Comparison of ENCODE assay signal across 14 mouse cellular contexts in the genomic region with DNA sequence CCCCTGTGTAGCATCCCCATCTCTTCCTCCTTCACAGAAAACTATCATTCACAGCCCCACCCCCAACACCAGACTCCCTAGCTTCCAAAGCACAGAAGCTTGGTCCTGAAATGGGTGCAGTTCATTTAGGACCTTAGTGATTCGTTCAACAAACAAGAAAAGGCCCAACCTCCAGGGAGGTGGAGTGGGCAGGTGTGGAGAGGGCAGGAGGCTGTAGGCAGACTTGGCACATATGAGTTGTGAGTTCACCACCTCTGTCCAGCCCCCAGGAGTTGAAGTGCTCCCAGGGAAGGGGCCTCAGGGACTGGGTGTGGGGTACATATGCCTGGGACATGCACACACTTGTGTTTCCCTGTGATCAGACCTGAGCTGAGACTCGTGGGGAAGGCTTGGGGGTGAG. TPM values are rescaled to one million over a fixed set of nuclear protein-coding genes. Genes with fewer than 3 reads are reported as not detected.
DNase-seq lines count a peak whose midpoint lies in the region; ATAC-seq and TF ChIP-seq lines count a peak whose summit lies in the region.
"Had no signal": no experiment of that assay in that cellular context is flagged by ENCODE, and none has a peak within 500 bp of the region (broad histone marks: within the 10 kb centered on the region; RNA-seq: fewer than 3 reads in every experiment).

No protein-coding gene starts in this region.

- no peak overlapping the region for H3K9ac ChIP-seq in midbrain, embryonic 13.5 days (replicated peaks)
- no peak overlapping the region for H3K9ac ChIP-seq in midbrain, embryonic 11.5 days (ENCODE audit: low read length)
- no peak overlapping the region for H3K9ac ChIP-seq in liver, postnatal 0 days (replicated peaks)
- H3K9ac ChIP-seq: forebrain, postnatal 0 days; hindbrain, embryonic 13.5 days; midbrain, embryonic 15.5 days had no signal

- DNase-seq in midbrain, embryonic 11.5 days (ENCODE audit: low spot score, missing footprints): no peak
- no peak for DNase-seq in liver, postnatal 0 days
- DNase-seq in lung, postnatal 4 days: peak; percentile 37 to 70
- no peak for DNase-seq in urinary bladder, postnatal 36 days (ENCODE audit: low spot score in 2 of 2)
- DNase-seq: cerebellum, adult 9-10 months; forebrain, postnatal 0 days; thymus, adult 2 months had no signal

- H3K4me1 ChIP-seq in midbrain, embryonic 13.5 days (replicated peaks): no peaks in the 10 kb centered on the region
- no peaks in the 10 kb centered on the region for H3K4me1 ChIP-seq in midbrain, embryonic 11.5 days (ENCODE audit: control insufficient read depth, insufficient read depth, low read length)
- peaks cover 20% of the 10 kb centered on the region; the same call in 1 of the 2 replicates for H3K4me1 ChIP-seq in liver, postnatal 0 days (ENCODE audit: insufficient read depth)
- H3K4me1 ChIP-seq: hindbrain, embryonic 13.5 days; midbrain, embryonic 15.5 days had no signal

- H3K36me3 ChIP-seq in midbrain, embryonic 13.5 days: no peaks in the 10 kb centered on the region
- no peaks in the 10 kb centered on the region for H3K36me3 ChIP-seq in midbrain, embryonic 11.5 days (ENCODE audit: control insufficient read depth, insufficient read depth, low read length)
- no peaks in the 10 kb centered on the region for H3K36me3 ChIP-seq in liver, postnatal 0 days (replicated peaks; ENCODE audit: insufficient read depth, low read length)
- H3K36me3 ChIP-seq: hindbrain, embryonic 13.5 days; midbrain, embryonic 15.5 days had no signal

- H3K9me3 ChIP-seq in midbrain, embryonic 13.5 days: no peaks in the 10 kb centered on the region
- no peaks in the 10 kb centered on the region for H3K9me3 ChIP-seq in midbrain, embryonic 11.5 days (ENCODE audit: control insufficient read depth, low read length)
- H3K9me3 ChIP-seq in liver, postnatal 0 days (ENCODE audit: low read length): no peaks in the 10 kb centered on the region
- H3K9me3 ChIP-seq: hindbrain, embryonic 13.5 days; midbrain, embryonic 15.5 days had no signal

- no peak overlapping the region for H3K27ac ChIP-seq in midbrain, embryonic 13.5 days
- no peak overlapping the region for H3K27ac ChIP-seq in midbrain, embryonic 11.5 days (ENCODE audit: low read depth, low read length)
- peak overlapping the region; percentile 80 for H3K27ac ChIP-seq in liver, postnatal 0 days (ENCODE audit: low read depth)
- H3K27ac ChIP-seq: hindbrain, embryonic 13.5 days; macrophage; midbrain, embryonic 15.5 days had no signal

- H3K4me3 ChIP-seq in midbrain, embryonic 13.5 days (replicated peaks): no peak overlapping the region
- no peak overlapping the region for H3K4me3 ChIP-seq in midbrain, embryonic 11.5 days (ENCODE audit: low read depth, low read length)
- no peak overlapping the region for H3K4me3 ChIP-seq in liver, postnatal 0 days (ENCODE audit: low read depth, low read length)
- H3K4me3 ChIP-seq: hindbrain, embryonic 13.5 days; midbrain, embryonic 15.5 days had no signal

- no peak overlapping the region for H3K4me2 ChIP-seq in midbrain, embryonic 13.5 days (replicated peaks)
- H3K4me2 ChIP-seq in midbrain, embryonic 11.5 days: no peak overlapping the region
- H3K4me2 ChIP-seq in liver, postnatal 0 days (ENCODE audit: low read depth, low read length): no peak overlapping the region
- H3K4me2 ChIP-seq: hindbrain, embryonic 13.5 days; midbrain, embryonic 15.5 days had no signal

- no peaks in the 10 kb centered on the region for H3K27me3 ChIP-seq in midbrain, embryonic 13.5 days
- H3K27me3 ChIP-seq in midbrain, embryonic 11.5 days (ENCODE audit: control insufficient read depth, insufficient read depth, low read length): no peaks in the 10 kb centered on the region
- no peaks in the 10 kb centered on the region for H3K27me3 ChIP-seq in liver, postnatal 0 days (ENCODE audit: insufficient read depth, low read length)
- H3K27me3 ChIP-seq: CH12.LX; hindbrain, embryonic 13.5 days; midbrain, embryonic 15.5 days had no signal

- no peak for TF ChIP-seq CTCF in liver, postnatal 0 days (IDR thresholded peaks at IDR 0.05; ENCODE audit: low read depth)

- 69% methylated on average over 2 of the region's 2 CpGs for WGBS in midbrain, embryonic 13.5 days
- WGBS in midbrain, embryonic 11.5 days: 75% methylated on average over 2 of the region's 2 CpGs
- WGBS in liver, postnatal 0 days (ENCODE audit: insufficient replicate concordance): 40% methylated on average over 2 of the region's 2 CpGs

- TF ChIP-seq EP300 in liver, postnatal 0 days (IDR thresholded peaks at IDR 0.05; ENCODE audit: low read depth): no peak

- peak; percentile 24; the same call in 1 of the 2 replicates for ATAC-seq in midbrain, embryonic 13.5 days
- ATAC-seq in midbrain, embryonic 11.5 days (ENCODE audit: low FRiP score): no peak
- ATAC-seq in liver, postnatal 0 days: peak; percentile 24
- no peak for ATAC-seq in monocyte, adult 5-6 weeks (replicated peaks; ENCODE audit: insufficient number of reproducible peaks, low FRiP score, low TSS enrichment, poor library complexity, severe bottlenecking)
- no peak for ATAC-seq in inflammation-experienced regulatory T-cells, adult 6 months
- ATAC-seq: forebrain, postnatal 0 days; midbrain, embryonic 15.5 days had no signal

RNA-seq across cellular contexts. Expression of a gene that starts 39.8 kb away (rescaled TPM):
- polyA plus RNA-seq in midbrain, embryonic 13.5 days (2015; fragmentation: Nextera tagmentation; extraction: Ambion mirVana): 30.1 and 30.8 TPM in 2 replicates
- polyA plus RNA-seq in midbrain, embryonic 11.5 days (2014; fragmentation: Nextera tagmentation; extraction: Ambion mirVana): 67.9 and 73.8 TPM in 2 replicates
- 101 and 116 TPM in 2 replicates for polyA plus RNA-seq in liver, postnatal 0 days (2015; fragmentation: Nextera tagmentation; extraction: Ambion mirVana)
- total RNA-seq in monocyte, adult 5-6 weeks (2017): 4.6 to 7.4 TPM (median 5.4 TPM) in 3 replicates
- polyA plus RNA-seq in inflammation-experienced regulatory T-cells, adult 6 months (2017; shearing (Covaris generic)): under 1 TPM in 2 of 3 experiments, not detected in 1; 0.30 to 0.74 TPM

Comparison
In these comparisons a context has a peak if more than half of its experiments do, and no peak if none do; other contexts are left out.
1. ATAC-seq: peak in midbrain, embryonic 13.5 days (single experiment) and liver, postnatal 0 days (single experiment); none in midbrain, embryonic 11.5 days (single experiment), monocyte, adult 5-6 weeks (single experiment) and inflammation-experienced regulatory T-cells, adult 6 months (single experiment).
2. DNase-seq: peak in lung, postnatal 4 days (2 of 2); none in midbrain, embryonic 11.5 days (single experiment), liver, postnatal 0 days (single experiment) and urinary bladder, postnatal 36 days (0 of 2).
3. RNA of a gene that starts 39.8 kb away (polyA plus RNA-seq): 101 to 116 TPM in liver, postnatal 0 days, 67.9 to 73.8 TPM in midbrain, embryonic 11.5 days and 30.1 to 30.8 TPM in midbrain, embryonic 13.5 days; 0.30 to 0.74 TPM in inflammation-experienced regulatory T-cells, adult 6 months; every median in the first group is over 10 times any median in the second.